Mouse (Mus musculus): Measurements from ENCODE around the gene Pigq. TPM values are rescaled to one million over a fixed set of nuclear protein-coding genes. Genes with fewer than 3 reads are reported as not detected.
A peak's percentile ranks its signal among the peaks of the same experiment; 100 is the strongest.

Pigq gene
- polyA plus RNA-seq, 1 experiment from 2014 or later, result 61.2 TPM

GRCm38 (mm10) chr17:25895891-25896290 is 48.8 kb downstream of the Pigq start:
- no peaks in the 10 kb centered on the region for H3K9me3 ChIP-seq (ENCODE audit: control insufficient read depth, low read length)
- no peak overlapping the region for H3K4me3 ChIP-seq (replicated peaks; ENCODE audit: low read length)
- 0 out of 2 replicates have a peak, but pooled peaks cover 4% of the 10 kb centered on the region for H3K4me1 ChIP-seq (replicated peaks; ENCODE audit: control insufficient read depth, insufficient read depth, low read length)
- H3K9ac ChIP-seq (replicated peaks; ENCODE audit: low read depth, low read length), result no peak overlapping the region
- H3K36me3 ChIP-seq (ENCODE audit: control insufficient read depth, insufficient read depth), result no peaks in the 10 kb centered on the region
- ATAC-seq, result no peak
- no peaks in the 10 kb centered on the region for H3K27me3 ChIP-seq (replicated peaks; ENCODE audit: control insufficient read depth, insufficient read depth, low read length)
- 72% methylated on average over 12 of the region's 12 CpGs for WGBS
- H3K27ac ChIP-seq (ENCODE audit: low read length), result no peak overlapping the region
- H3K4me2 ChIP-seq (ENCODE audit: low read length), result no peak overlapping the region

DNA sequence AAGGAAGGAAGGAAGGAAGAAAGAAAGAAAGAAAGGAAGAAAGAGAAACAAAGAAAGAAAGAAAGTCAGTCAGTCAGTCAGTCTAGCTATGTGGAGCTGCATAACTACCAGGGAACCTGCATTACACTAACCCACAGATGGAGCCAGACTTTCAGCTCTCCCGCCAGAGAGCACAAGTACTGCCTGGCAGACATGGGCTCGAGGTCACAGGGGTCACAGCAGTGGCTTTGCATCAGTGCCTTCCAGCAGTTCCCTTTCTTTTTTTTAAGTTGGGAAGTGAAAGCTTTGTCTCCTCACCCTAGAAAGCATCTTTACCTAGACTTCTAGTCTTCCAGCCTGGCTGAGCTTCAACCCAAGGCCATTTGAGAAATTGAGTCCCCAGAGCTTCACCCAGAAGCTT is 49.3 kb downstream of the Pigq start:
- no peak overlapping the region for H3K4me3 ChIP-seq (replicated peaks; ENCODE audit: low read length)
- H3K27ac ChIP-seq (ENCODE audit: low read length), result no peak overlapping the region
- H3K4me1 ChIP-seq (replicated peaks; ENCODE audit: control insufficient read depth, insufficient read depth, low read length), result 0 out of 2 replicates have a peak, but pooled peaks cover 4% of the 10 kb centered on the region
- no peak for ATAC-seq
- H3K9me3 ChIP-seq (ENCODE audit: control insufficient read depth, low read length), result no peaks in the 10 kb centered on the region
- H3K9ac ChIP-seq (replicated peaks; ENCODE audit: low read depth, low read length), result no peak overlapping the region
- H3K36me3 ChIP-seq (ENCODE audit: control insufficient read depth, insufficient read depth), result no peaks in the 10 kb centered on the region
- WGBS, result 40% methylated on average over 2 of the region's 2 CpGs
- no peak overlapping the region for H3K4me2 ChIP-seq (ENCODE audit: low read length)
- H3K27me3 ChIP-seq (replicated peaks; ENCODE audit: control insufficient read depth, insufficient read depth, low read length), result no peaks in the 10 kb centered on the region

DNA sequence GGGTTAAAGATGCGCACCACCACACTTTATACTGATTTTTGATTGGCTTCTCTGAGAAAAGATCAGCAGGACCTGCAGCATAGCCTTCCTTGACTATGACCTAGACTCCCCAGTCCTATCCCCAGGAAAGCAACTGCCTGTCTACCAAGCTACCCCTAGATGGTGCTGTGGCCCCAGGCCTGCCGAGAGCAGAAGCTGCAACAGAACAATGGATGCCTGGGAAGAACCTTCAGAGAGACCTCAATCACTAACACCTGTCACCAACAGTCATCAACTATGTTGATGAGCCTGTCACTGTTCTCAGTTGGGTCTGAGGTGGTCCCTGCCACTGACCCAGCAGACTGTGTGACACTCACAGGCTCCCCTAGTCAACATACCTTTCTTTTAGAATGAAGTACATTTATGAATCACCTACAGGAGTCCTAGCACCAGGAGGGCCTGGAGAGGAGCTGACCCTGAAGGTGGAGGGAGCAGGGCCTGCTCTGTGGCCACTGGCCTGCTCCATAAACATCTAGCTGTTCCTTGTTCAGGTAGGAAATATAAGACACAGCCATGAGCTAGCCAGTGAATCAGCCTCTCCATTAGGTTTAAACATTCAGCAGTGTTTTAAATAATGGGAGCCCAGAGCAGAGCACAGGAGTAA is 50.6 kb downstream of the Pigq start:
- no peaks in the 10 kb centered on the region for H3K9me3 ChIP-seq (ENCODE audit: control insufficient read depth, low read length)
- H3K4me3 ChIP-seq (replicated peaks; ENCODE audit: low read length), result no peak overlapping the region
- H3K27ac ChIP-seq (ENCODE audit: low read length), result peak overlapping the region; percentile 16
- peak; percentile 86 for ATAC-seq
- no peak overlapping the region for H3K4me2 ChIP-seq (ENCODE audit: low read length)
- no peak overlapping the region for H3K9ac ChIP-seq (replicated peaks; ENCODE audit: low read depth, low read length)
- 0 out of 2 replicates have a peak, but pooled peaks cover 4% of the 10 kb centered on the region for H3K4me1 ChIP-seq (replicated peaks; ENCODE audit: control insufficient read depth, insufficient read depth, low read length)
- peaks cover 4% of the 10 kb centered on the region for H3K36me3 ChIP-seq (ENCODE audit: control insufficient read depth, insufficient read depth)
- H3K27me3 ChIP-seq (replicated peaks; ENCODE audit: control insufficient read depth, insufficient read depth, low read length), result no peaks in the 10 kb centered on the region
- 33% methylated on average over 2 of the region's 2 CpGs for WGBS

DNA sequence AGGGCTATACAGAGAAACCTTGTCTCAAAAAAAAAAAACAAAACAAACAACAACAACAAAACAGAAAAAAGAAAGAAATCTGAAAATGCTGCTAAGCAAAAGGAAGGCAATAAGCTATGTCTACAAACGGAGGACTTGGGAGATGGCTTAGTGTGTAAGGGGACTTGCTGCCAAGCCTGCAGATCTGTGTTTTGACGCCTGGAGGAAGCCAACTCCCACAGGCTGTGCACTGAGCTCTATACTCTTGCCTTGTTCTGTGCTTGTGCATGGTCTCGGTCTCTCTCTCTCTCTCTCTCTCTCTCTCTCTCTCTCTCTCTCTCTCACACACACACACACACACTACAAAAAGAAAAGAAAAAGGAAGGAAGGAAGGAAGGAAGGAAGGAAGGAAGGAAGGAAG is 55.9 kb downstream of the Pigq start:
- H3K4me2 ChIP-seq (ENCODE audit: low read length), result no peak overlapping the region
- H3K27me3 ChIP-seq (replicated peaks; ENCODE audit: control insufficient read depth, insufficient read depth, low read length), result no peaks in the 10 kb centered on the region
- H3K9me3 ChIP-seq (ENCODE audit: control insufficient read depth, low read length), result no peaks in the 10 kb centered on the region
- peaks cover 4% of the 10 kb centered on the region for H3K36me3 ChIP-seq (ENCODE audit: control insufficient read depth, insufficient read depth)
- H3K4me3 ChIP-seq (replicated peaks; ENCODE audit: low read length), result no peak overlapping the region
- no peak for ATAC-seq
- peak overlapping the region; percentile 14; the same call in 1 of the 2 replicates for H3K27ac ChIP-seq (ENCODE audit: low read length)
- H3K9ac ChIP-seq (replicated peaks; ENCODE audit: low read depth, low read length), result no peak overlapping the region
- WGBS, result 78% methylated on average over 3 of the region's 3 CpGs
- 0 out of 2 replicates have a peak, but pooled peaks cover 2% of the 10 kb centered on the region for H3K4me1 ChIP-seq (replicated peaks; ENCODE audit: control insufficient read depth, insufficient read depth, low read length)

DNA sequence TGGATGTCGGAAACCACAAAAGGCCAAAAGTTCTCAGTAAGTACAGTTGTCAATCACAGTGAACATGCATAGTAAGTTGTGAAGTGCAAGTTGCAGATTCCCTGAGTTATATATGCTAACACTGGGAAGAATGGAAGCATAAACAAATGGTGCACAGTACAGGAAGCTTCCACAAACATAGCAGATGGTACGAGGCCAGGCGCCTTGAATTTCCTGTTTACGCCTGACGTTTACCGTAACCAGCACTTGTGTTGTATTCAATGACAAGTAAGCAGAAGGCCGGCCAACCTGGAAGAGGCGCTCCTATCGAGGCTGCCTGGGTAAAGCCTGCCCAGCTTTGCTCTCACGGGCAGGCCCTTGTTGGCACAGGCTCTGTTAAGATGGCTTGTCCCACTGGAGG is 57.3 kb downstream of the Pigq start:
- no peak for ATAC-seq
- no peak overlapping the region for H3K9ac ChIP-seq (replicated peaks; ENCODE audit: low read depth, low read length)
- H3K27ac ChIP-seq (ENCODE audit: low read length), result no peak overlapping the region; the same call in 1 of the 2 replicates
- H3K36me3 ChIP-seq (ENCODE audit: control insufficient read depth, insufficient read depth), result peaks cover 6% of the 10 kb centered on the region
- 0 out of 2 replicates have a peak, but pooled peaks cover 2% of the 10 kb centered on the region for H3K4me1 ChIP-seq (replicated peaks; ENCODE audit: control insufficient read depth, insufficient read depth, low read length)
- 76% methylated on average over 10 of the region's 10 CpGs for WGBS
- H3K4me2 ChIP-seq (ENCODE audit: low read length), result no peak overlapping the region
- no peaks in the 10 kb centered on the region for H3K9me3 ChIP-seq (ENCODE audit: control insufficient read depth, low read length)
- H3K4me3 ChIP-seq (replicated peaks; ENCODE audit: low read length), result no peak overlapping the region
- H3K27me3 ChIP-seq (replicated peaks; ENCODE audit: control insufficient read depth, insufficient read depth, low read length), result no peaks in the 10 kb centered on the region

- Histone ChIP-seq H3K9me3 (ENCODE audit: control insufficient read depth, low read length) (no peaks in the 10 kb centered on the region), H3K27me3 (replicated peaks; ENCODE audit: control insufficient read depth, insufficient read depth, low read length) (no peaks in the 10 kb centered on the region), H3K4me3 (replicated peaks; ENCODE audit: low read length) (no peak overlapping the region), H3K27ac (ENCODE audit: low read length) (no peak overlapping the region), H3K4me1 (replicated peaks; ENCODE audit: control insufficient read depth, insufficient read depth, low read length) (0 out of 2 replicates have a peak, but pooled peaks cover 2% of the 10 kb centered on the region), H3K36me3 (ENCODE audit: control insufficient read depth, insufficient read depth) (peaks cover 9% of the 10 kb centered on the region), H3K9ac (replicated peaks; ENCODE audit: low read depth, low read length) (no peak overlapping the region), H3K4me2 (ENCODE audit: low read length) (no peak overlapping the region)
- ATAC-seq, result no peak
Measured at GRCm38 (mm10) chr17:25886806-25887205, 57.9 kb downstream of the Pigq start.

- no peak overlapping the region for H3K4me2 ChIP-seq (ENCODE audit: low read length)
- 48% methylated on average over 4 of the region's 4 CpGs for WGBS
- no peak overlapping the region for H3K9ac ChIP-seq (replicated peaks; ENCODE audit: low read depth, low read length)
- no peaks in the 10 kb centered on the region for H3K9me3 ChIP-seq (ENCODE audit: control insufficient read depth, low read length)
- H3K27me3 ChIP-seq (replicated peaks; ENCODE audit: control insufficient read depth, insufficient read depth, low read length), result no peaks in the 10 kb centered on the region
- no peak for ATAC-seq
- H3K4me3 ChIP-seq (replicated peaks; ENCODE audit: low read length), result no peak overlapping the region
- H3K36me3 ChIP-seq (ENCODE audit: control insufficient read depth, insufficient read depth), result peaks cover 12% of the 10 kb centered on the region
- H3K27ac ChIP-seq (ENCODE audit: low read length), result no peak overlapping the region
- H3K4me1 ChIP-seq (replicated peaks; ENCODE audit: control insufficient read depth, insufficient read depth, low read length), result 0 out of 2 replicates have a peak, but pooled peaks cover 2% of the 10 kb centered on the region
Measured at GRCm38 (mm10) chr17:25885636-25886035, 59.1 kb downstream of the Pigq start.

- no peak for ATAC-seq
- 90% methylated on average over 3 of the region's 3 CpGs for WGBS
- no peaks in the 10 kb centered on the region for H3K27me3 ChIP-seq (replicated peaks; ENCODE audit: control insufficient read depth, insufficient read depth, low read length)
- H3K36me3 ChIP-seq (ENCODE audit: control insufficient read depth, insufficient read depth), result peaks cover 7% of the 10 kb centered on the region; the same call in 1 of the 2 replicates
- H3K27ac ChIP-seq (ENCODE audit: low read length), result no peak overlapping the region
- H3K4me1 ChIP-seq (replicated peaks; ENCODE audit: control insufficient read depth, insufficient read depth, low read length), result 0 out of 2 replicates have a peak, but pooled peaks cover 2% of the 10 kb centered on the region
- H3K9ac ChIP-seq (replicated peaks; ENCODE audit: low read depth, low read length), result no peak overlapping the region
- no peak overlapping the region for H3K4me2 ChIP-seq (ENCODE audit: low read length)
- H3K9me3 ChIP-seq (ENCODE audit: control insufficient read depth, low read length), result no peaks in the 10 kb centered on the region
- H3K4me3 ChIP-seq (replicated peaks; ENCODE audit: low read length), result no peak overlapping the region
Measured at GRCm38 (mm10) chr17:25883824-25884223, 60.9 kb downstream of the Pigq start.

GRCm38 (mm10) chr17:25883268-25883667 is 61.5 kb downstream of the Pigq start:
- 80% methylated on average over 8 of the region's 8 CpGs for WGBS
- Histone ChIP-seq H3K9me3 (ENCODE audit: control insufficient read depth, low read length) (no peaks in the 10 kb centered on the region), H3K27me3 (replicated peaks; ENCODE audit: control insufficient read depth, insufficient read depth, low read length) (no peaks in the 10 kb centered on the region), H3K4me2 (ENCODE audit: low read length) (no peak overlapping the region), H3K4me1 (replicated peaks; ENCODE audit: control insufficient read depth, insufficient read depth, low read length) (0 out of 2 replicates have a peak, but pooled peaks cover 2% of the 10 kb centered on the region), H3K36me3 (ENCODE audit: control insufficient read depth, insufficient read depth) (peaks cover 7% of the 10 kb centered on the region; the same call in 1 of the 2 replicates), H3K4me3 (replicated peaks; ENCODE audit: low read length) (no peak overlapping the region), H3K9ac (replicated peaks; ENCODE audit: low read depth, low read length) (no peak overlapping the region), H3K27ac (ENCODE audit: low read length) (no peak overlapping the region)
- no peak for ATAC-seq
